Mouse (Mus musculus) G1E (cell line): ENCODE data around the gene Pygl. TPM values are rescaled to one million over a fixed set of nuclear protein-coding genes. Genes with fewer than 3 reads are reported as not detected.

Source experiments
- ATAC-seq: 2 replicates; pipeline ENCODE4 v1.8.0; 2016; ENCODE audit warnings: mild to moderate bottlenecking; ENCODE audit not compliant: insufficient number of reproducible peaks, poor library complexity, low FRiP score, severe bottlenecking; ENCODE audit errors: extremely low read depth
- DNase-seq: peaks from one replicate; pipeline ENCODE4 v3.0.0; 2012; ENCODE audit warnings: low spot score
- H3K27me3 ChIP-seq: 2 replicates; pipeline ENCODE4 v1.6.1; 2012; ENCODE audit warnings: mild to moderate bottlenecking, low read length, inconsistent platforms; ENCODE audit not compliant: insufficient read depth
- H3K36me3 ChIP-seq: replicated peaks from 2 replicates; pipeline ENCODE3; 2012; ENCODE audit warnings: mild to moderate bottlenecking, inconsistent platforms
- H3K4me1 ChIP-seq: 2 replicates; pipeline ENCODE4 v1.6.1; 2012; ENCODE audit warnings: low read depth, low read length, inconsistent platforms, mixed read lengths; ENCODE audit not compliant: insufficient read depth
- H3K4me3 ChIP-seq: 2 replicates; pipeline ENCODE4 v1.5.1; 2012; ENCODE audit warnings: low read depth, mild to moderate bottlenecking, inconsistent platforms, low read length, moderate library complexity, mixed read lengths
- H3K9me3 ChIP-seq: replicated peaks from 2 replicates; pipeline ENCODE4 v1.6.1; 2012; ENCODE audit warnings: inconsistent platforms
- CTCF ChIP-seq: IDR thresholded peaks from 2 replicates; pipeline ENCODE4 v1.5.1; 2012; ENCODE audit warnings: low read depth, low read length, inconsistent platforms, mixed read lengths
- GATA1 ChIP-seq: IDR thresholded peaks from 2 replicates; pipeline ENCODE4 v1.6.1; 2012; ENCODE audit warnings: borderline replicate concordance, low read length, inconsistent platforms, mixed read lengths
- GATA2 ChIP-seq: IDR thresholded peaks from 2 replicates; pipeline ENCODE4 v1.6.1; 2012; ENCODE audit warnings: low read depth, low read length, inconsistent platforms, borderline replicate concordance
- POLR2AphosphoS5 ChIP-seq: IDR thresholded peaks from 2 replicates; pipeline ENCODE4 v1.6.1; 2012; ENCODE audit warnings: low read depth, low read length, inconsistent platforms; ENCODE audit not compliant: insufficient replicate concordance
- TAL1 ChIP-seq: conservative IDR thresholded peaks from 2 replicates; pipeline ENCODE4 v1.6.1; 2012; ENCODE audit warnings: low read depth, low read length, inconsistent platforms, mixed read lengths
- polyA plus RNA-seq: library from polyadenylated mRNA; stranded (reverse); fragments of >175 nt; gene quantifications from 2 replicates; pipeline ENCODE4 v1.2.3, GENCODE M21; 2012
- total RNA-seq, 2 experiments: library from RNA; stranded (forward) in 1 of 2; stranded (reverse) in 1 of 2; fragments of 200-1000 nt in 1 of 2; fragments of >200 nt in 1 of 2; fragmentation: Nextera tagmentation in 1 of 2; gene quantifications; 2 replicates each; pipeline ENCODE4 v1.2.3; 2014 to 2017

Pygl gene
- total and polyA plus RNA-seq, 3 experiments: 0.27 TPM; not detected in 2

GRCm38 (mm10) chr12:70228155-70228554, 3.1 kb downstream of the Pygl start:
- TF ChIP-seq POLR2AphosphoS5 (no peak), TAL1 (no peak), GATA1 (no peak), CTCF (no peak), GATA2 (no peak)
- Histone ChIP-seq H3K4me3 (no peak overlapping the region), H3K27me3 (peaks cover 20% of the 10 kb centered on the region), H3K36me3 (no peaks in the 10 kb centered on the region), H3K9me3 (no peaks in the 10 kb centered on the region), H3K4me1 (no peaks in the 10 kb centered on the region)
- no peak for ATAC-seq
- no peak for DNase-seq

DNA sequence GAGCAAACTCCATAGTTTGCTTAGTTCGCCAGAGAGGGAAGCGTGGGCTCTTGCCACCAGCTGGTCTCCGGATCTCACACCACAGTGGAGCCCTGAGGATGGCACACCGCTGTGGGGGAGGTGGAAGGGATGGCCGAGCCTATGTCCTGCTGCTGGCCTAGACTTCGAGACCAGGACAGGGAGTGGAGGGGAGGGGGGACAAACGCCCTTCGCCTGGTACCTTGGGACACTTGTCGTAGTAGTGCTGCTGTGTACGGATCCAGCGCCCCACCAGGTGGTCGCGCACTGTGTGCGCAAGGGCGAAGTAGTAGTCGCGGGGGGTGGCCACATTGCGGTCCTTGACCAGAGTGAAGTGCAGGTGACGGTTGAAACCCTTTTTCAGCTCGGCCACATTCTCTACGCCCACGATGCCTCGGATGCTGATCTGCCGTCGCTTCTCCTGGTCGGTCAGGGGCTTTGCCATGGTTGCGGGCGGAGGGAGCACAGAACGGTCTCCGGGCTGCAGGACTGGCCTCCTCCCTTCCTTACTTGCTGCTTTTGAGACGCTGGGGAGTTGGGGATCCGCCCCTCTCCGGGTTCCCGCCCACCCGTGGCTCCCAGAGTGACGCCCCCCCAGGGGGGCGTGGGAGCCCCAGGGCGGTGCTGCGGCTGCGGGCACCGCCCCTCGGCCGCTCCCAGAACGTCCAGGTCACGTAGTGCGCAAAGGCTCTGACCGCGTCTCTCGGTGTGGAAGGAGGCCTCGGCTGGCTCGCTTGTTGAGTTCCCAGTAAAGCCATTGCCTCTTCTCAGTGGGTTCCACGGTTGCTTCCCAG, 4.0 kb downstream of the Pygl start:
- TF ChIP-seq GATA2 (no peak), GATA1 (no peak), CTCF (no peak), POLR2AphosphoS5 (no peak), TAL1 (no peak)
- Histone ChIP-seq H3K9me3 (no peaks in the 10 kb centered on the region), H3K27me3 (peaks cover 20% of the 10 kb centered on the region), H3K36me3 (no peaks in the 10 kb centered on the region), H3K4me3 (no peak overlapping the region), H3K4me1 (no peaks in the 10 kb centered on the region)
- DNase-seq (no peak), ATAC-seq (no peak)

GRCm38 (mm10) chr12:70226655-70227054, 4.6 kb downstream of the Pygl start:
- no peak for TF ChIP-seq POLR2AphosphoS5
- no peak for TF ChIP-seq TAL1
- no peak for TF ChIP-seq GATA1
- no peak for TF ChIP-seq CTCF
- no peak for TF ChIP-seq GATA2
- H3K9me3 ChIP-seq: no peaks in the 10 kb centered on the region

GRCm38 (mm10) chr12:70223331-70223730, 8.0 kb downstream of the Pygl start:
- Histone ChIP-seq H3K4me1 (no peaks in the 10 kb centered on the region), H3K36me3 (no peaks in the 10 kb centered on the region), H3K4me3 (no peak overlapping the region), H3K9me3 (no peaks in the 10 kb centered on the region), H3K27me3 (peaks cover 19% of the 10 kb centered on the region)
- ATAC-seq (no peak), DNase-seq (no peak)
- TF ChIP-seq CTCF (no peak), GATA2 (no peak), GATA1 (no peak), POLR2AphosphoS5 (no peak), TAL1 (no peak)

More at GRCm38 (mm10) chr12:70226655-70227054, 4.6 kb downstream of the Pygl start:
- no peak for ATAC-seq
- peaks cover 20% of the 10 kb centered on the region for H3K27me3 ChIP-seq
- H3K4me1 ChIP-seq: no peaks in the 10 kb centered on the region
- no peak overlapping the region for H3K4me3 ChIP-seq
- DNase-seq: no peak
- no peaks in the 10 kb centered on the region for H3K36me3 ChIP-seq

DNA sequence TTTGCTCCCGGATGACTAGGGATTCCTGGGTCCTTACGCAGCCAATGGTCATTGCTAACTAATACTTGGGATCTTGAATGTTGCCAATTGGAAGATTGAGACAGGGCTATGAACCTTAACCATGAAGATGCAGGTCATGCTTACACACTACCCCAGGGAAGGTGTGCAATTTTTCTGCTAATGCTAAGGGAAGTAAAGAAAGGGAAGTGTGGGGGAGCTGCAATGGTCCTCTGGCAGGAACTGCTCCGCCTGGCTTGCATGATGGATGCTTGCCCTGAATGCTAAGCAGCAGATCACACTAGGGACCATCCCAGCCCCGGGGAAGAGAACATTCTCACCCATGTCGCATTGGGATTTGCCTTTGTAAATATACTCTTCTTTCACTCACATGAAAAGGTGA, 9.9 kb downstream of the Pygl start:
- no peak for ATAC-seq

DNA sequence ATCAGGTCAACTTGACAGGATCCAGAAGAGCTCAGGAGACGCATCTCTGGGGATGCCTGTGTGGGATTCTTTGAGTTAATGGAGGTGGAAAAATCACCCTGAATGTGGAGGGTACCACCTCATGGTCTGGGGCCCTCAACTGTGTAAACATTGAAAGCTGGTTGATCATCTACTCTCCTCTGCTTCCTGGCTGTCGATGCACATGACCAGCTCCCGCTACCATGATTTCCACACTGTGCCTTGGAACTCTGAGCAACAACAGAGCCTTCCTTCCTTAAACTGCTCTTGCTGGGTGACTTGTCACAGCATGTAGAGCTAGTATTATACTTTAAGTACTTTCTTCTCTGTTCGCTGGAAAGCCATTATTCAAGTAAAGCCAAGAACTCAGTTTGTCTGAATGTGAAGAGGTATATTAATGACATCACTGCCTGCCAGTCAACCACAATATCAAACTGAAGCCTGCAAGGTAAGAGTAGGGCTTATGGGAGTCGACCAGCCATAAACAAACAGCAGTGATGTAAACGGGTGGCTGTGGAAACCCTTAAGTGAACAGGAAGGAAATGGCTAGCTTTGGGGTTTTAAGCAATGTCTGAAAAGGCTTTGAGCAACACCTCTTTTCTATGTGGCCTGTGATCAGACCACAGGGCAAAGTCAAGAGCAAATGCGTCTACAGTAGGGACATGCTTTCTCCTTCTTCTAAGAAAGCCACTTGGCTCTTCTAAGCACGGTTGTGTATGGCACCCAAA, 12.3 kb downstream of the Pygl start:
- TF ChIP-seq GATA2: no peak
- no peak for TF ChIP-seq POLR2AphosphoS5
- no peak for TF ChIP-seq CTCF
- no peak for TF ChIP-seq TAL1
- TF ChIP-seq GATA1: no peak
- H3K4me3 ChIP-seq: no peak overlapping the region
- H3K4me1 ChIP-seq: no peaks in the 10 kb centered on the region
- ATAC-seq: no peak
- H3K27me3 ChIP-seq: peaks cover 6% of the 10 kb centered on the region
- H3K9me3 ChIP-seq: no peaks in the 10 kb centered on the region
- no peak for DNase-seq
- H3K36me3 ChIP-seq: no peaks in the 10 kb centered on the region

More for the DNA sequence above, 9.9 kb downstream of the Pygl start:
- H3K27me3 ChIP-seq: peaks cover 11% of the 10 kb centered on the region
- no peaks in the 10 kb centered on the region for H3K36me3 ChIP-seq
- no peaks in the 10 kb centered on the region for H3K4me1 ChIP-seq
- H3K9me3 ChIP-seq: no peaks in the 10 kb centered on the region
- no peak for DNase-seq
- no peak overlapping the region for H3K4me3 ChIP-seq
- TF ChIP-seq CTCF (no peak), TAL1 (no peak), GATA1 (no peak), GATA2 (no peak), POLR2AphosphoS5 (no peak)
